Mouse (Mus musculus) olfactory bulb, adult 2 months (tissue): ENCODE measurements at regions not wholly inside any gene's neighbourhood (a gene's known extent, or its start where the extent isn't known, plus 50 kb on each side); places are given as distances from the start of the nearest gene placed in this dataset.

Source experiments
- CTCF ChIP-seq: fragments of 200-500 bp; IDR thresholded peaks from 2 replicates; pipeline ENCODE4 v1.5.1; 2012; ENCODE audit warnings: low read depth, mild to moderate bottlenecking, low read length, moderate library complexity; ENCODE audit not compliant: insufficient read depth
- POLR2A ChIP-seq: fragments of 200-500 bp; IDR thresholded peaks from 2 replicates; pipeline ENCODE4 v1.6.1; 2012; ENCODE audit warnings: mild to moderate bottlenecking, low read depth, low read length, moderate library complexity; ENCODE audit not compliant: insufficient read depth

DNA sequence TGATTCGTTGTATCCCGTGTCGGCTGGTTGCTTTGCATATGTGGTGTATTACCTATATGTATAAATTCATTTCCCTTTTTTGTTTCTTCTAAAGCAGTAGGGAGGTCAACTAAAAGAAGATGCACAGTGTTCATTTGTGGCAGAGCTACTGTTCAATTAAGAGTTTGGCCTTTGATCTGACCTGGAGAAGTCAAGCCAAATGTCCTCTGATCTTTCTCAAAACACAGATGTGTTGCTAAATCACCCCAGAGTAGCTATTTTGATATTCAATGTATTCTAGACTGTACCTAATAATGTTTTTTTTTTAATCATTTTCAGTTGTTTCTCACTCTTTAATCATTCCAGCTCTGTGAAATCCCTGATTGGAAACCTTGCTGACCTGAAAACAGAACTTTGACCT, 87.9 kb upstream of the Elovl6 start:
- TF ChIP-seq CTCF (no peak), POLR2A (no peak)
